Mouse (Mus musculus) bone marrow macrophage, adult 2 months (primary cell): ENCODE results near the gene Lgals4.

Source experiments
- CTCF ChIP-seq: IDR thresholded peaks from 2 replicates; pipeline ENCODE4 v1.5.1; 2012; ENCODE audit warnings: low read depth, mild to moderate bottlenecking, low read length, moderate library complexity
- POLR2A ChIP-seq: IDR thresholded peaks from 2 replicates; pipeline ENCODE4 v1.6.1; 2012; ENCODE audit warnings: mild to moderate bottlenecking, low read depth, low read length, borderline replicate concordance

DNA sequence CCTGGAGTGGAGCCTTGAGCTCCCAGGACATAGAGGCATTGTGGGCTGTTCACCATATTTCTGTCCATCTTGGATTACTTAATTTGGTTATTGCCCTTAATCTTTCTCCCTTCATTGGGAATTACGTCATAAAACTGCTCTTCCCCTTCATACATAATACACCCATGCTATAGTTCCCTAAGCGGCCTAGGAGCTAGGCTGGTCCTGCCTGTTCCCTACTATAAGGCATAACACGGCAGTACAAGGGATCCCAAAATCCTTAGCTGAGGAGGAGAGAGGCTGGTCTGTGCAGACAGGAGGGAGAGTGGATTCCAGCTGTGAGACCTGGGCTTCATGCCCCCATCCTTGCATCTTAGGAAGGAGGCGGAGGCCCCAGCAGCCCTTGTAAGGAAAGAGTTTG is 15.7 kb upstream of the Lgals4 start:
- TF ChIP-seq POLR2A (no peak), CTCF (no peak)
